Mouse (Mus musculus): ENCODE measurements at regions not wholly inside any gene's neighbourhood (a gene's known extent, or its start where the extent isn't known, plus 50 kb on each side); places are given as distances from the start of the nearest gene placed in this dataset.

DNA sequence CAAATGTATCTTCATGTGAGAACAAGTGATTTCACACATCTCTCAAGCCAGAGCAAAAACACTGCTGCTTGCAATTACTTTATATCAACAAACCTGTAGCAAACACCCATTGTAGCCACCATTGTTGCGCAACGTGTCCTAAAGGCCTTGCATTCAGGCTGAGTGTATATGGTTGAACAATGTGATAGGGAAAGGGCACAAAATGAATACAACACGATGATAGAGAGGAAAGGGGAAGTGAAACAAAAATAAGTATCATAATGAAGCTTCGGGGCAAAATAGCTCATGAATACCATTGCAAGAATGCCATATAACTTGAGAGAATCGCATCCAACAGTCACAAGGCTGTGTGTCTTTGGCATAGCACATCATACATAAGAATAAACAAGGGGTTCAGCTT, 275.6 kb upstream of the Slc7a11 start:
- no peaks in the 10 kb centered on the region for H3K9me3 ChIP-seq (replicated peaks; ENCODE audit: low read length)
- H3K36me3 ChIP-seq (replicated peaks in 1 of 2; ENCODE audit: control insufficient read depth in 1 of 2, insufficient read depth in 1 of 2, low read length in 1 of 2) = no peaks in the 10 kb centered on the region
- H3K9ac ChIP-seq (ENCODE audit: insufficient read depth, low read depth) = no peak overlapping the region
- DNase-seq (ENCODE audit: extremely low read depth) = peak; percentile 27
- no peaks in the 10 kb centered on the region for H3K79me2 ChIP-seq (replicated peaks; ENCODE audit: control insufficient read depth, extremely low read depth, insufficient read depth, poor library complexity, severe bottlenecking)
- no peaks in the 10 kb centered on the region for H3K27me3 ChIP-seq (replicated peaks)
- in situ Hi-C loops (cut with MboI; ENCODE audit: low pct_ligation_motif_present, low pct_unique_long_range_greater_than_20kb, low sequenced_read_pairs) (no loop called here), dilution Hi-C loops (cut with MboI; ENCODE audit: extremely low pct_ligation_motif_present, extremely low pct_unique_long_range_greater_than_20kb, low sequenced_read_pairs) (no loop called here)
- TF ChIP-seq MAFK (IDR thresholded peaks at IDR 0.05; ENCODE audit: insufficient replicate concordance, low read length) = no peak
- no peak for TF ChIP-seq RCOR1 (conservative IDR thresholded peaks at IDR 0.05; ENCODE audit: low read depth, low read length)
- no peak for TF ChIP-seq MAX (IDR thresholded peaks at IDR 0.05; ENCODE audit: low read length)
- TF ChIP-seq NRF1 (IDR thresholded peaks at IDR 0.05; ENCODE audit: low read depth, low read length) = no peak
- no peak for TF ChIP-seq ETS1 (conservative IDR thresholded peaks at IDR 0.05; ENCODE audit: low read depth, low read length)
- TF ChIP-seq MYC (IDR thresholded peaks at IDR 0.05; ENCODE audit: low read depth, low read length) = no peak
- no peak for TF ChIP-seq ELF1 (IDR thresholded peaks at IDR 0.05; ENCODE audit: low read depth, low read length)
- no peak for TF ChIP-seq KAT2A (IDR thresholded peaks at IDR 0.05; ENCODE audit: insufficient replicate concordance, low read length)
- no peak for TF ChIP-seq ZC3H11A (IDR thresholded peaks at IDR 0.05; ENCODE audit: low read depth, low read length)
- TF ChIP-seq CTCF (conservative IDR thresholded peaks at IDR 0.05 in 1 of 2, IDR thresholded peaks at IDR 0.05 in 1 of 2; ENCODE audit: low read depth in 2 of 2, low read length in 2 of 2) = no peak
- no peak for TF ChIP-seq MAZ (IDR thresholded peaks at IDR 0.05; ENCODE audit: low read depth, low read length)
- TF ChIP-seq JUND (conservative IDR thresholded peaks at IDR 0.05; ENCODE audit: low read depth, low read length) = no peak
- TF ChIP-seq USF2 (conservative IDR thresholded peaks at IDR 0.05; ENCODE audit: low read depth, low read length) = no peak
- TF ChIP-seq IRF4 (IDR thresholded peaks at IDR 0.05; ENCODE audit: low read depth, low read length) = no peak
- no peak overlapping the region for H3K4me3 ChIP-seq (replicated peaks in 1 of 3; ENCODE audit: low read depth in 2 of 3, low read length in 2 of 3, poor library complexity in 1 of 3)
- H3K4me1 ChIP-seq (ENCODE audit: control insufficient read depth in 1 of 2, insufficient read depth in 2 of 2) = peaks cover 0 to 14% of the 10 kb centered on the region in 2 experiments; a peak in 2 of 4 replicates
- no peak overlapping the region for H3K27ac ChIP-seq (ENCODE audit: insufficient read depth, low read depth)
- H3K4me2 ChIP-seq (ENCODE audit: insufficient read depth, low read depth, poor library complexity, severe bottlenecking) = no peak overlapping the region

DNA sequence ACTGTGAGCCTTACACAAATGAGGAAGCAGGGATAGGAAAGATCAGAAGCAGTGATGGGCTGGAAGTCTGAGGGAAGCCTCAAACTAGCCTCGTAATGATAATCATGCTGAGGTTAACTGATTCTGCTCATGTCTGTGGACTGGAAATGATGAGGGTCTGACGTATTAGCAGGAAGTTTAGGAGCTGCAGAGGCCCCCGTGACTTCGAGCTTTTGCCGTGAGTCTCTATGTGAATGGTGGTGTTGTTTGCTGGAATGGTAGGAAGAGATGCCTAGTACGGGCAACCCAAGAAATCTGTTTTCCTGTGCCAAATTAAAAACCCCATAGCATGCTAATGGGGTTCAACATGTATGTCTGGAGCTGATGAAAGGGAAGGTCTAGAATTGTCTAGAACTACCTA, 270.0 kb upstream of the Slc7a11 start:
- no peak overlapping the region for H3K4me3 ChIP-seq (replicated peaks in 1 of 3; ENCODE audit: low read depth in 2 of 3, low read length in 2 of 3, poor library complexity in 1 of 3)
- H3K4me2 ChIP-seq (ENCODE audit: insufficient read depth, low read depth, poor library complexity, severe bottlenecking) = no peak overlapping the region
- dilution Hi-C loops (cut with MboI; ENCODE audit: extremely low pct_ligation_motif_present, extremely low pct_unique_long_range_greater_than_20kb, low sequenced_read_pairs) (no loop called here), in situ Hi-C loops (cut with MboI; ENCODE audit: low pct_ligation_motif_present, low pct_unique_long_range_greater_than_20kb, low sequenced_read_pairs) (no loop called here)
- no peak for DNase-seq (ENCODE audit: extremely low read depth)
- TF ChIP-seq EP300 (IDR thresholded peaks at IDR 0.05; ENCODE audit: low read length) (no peak), TBP (conservative IDR thresholded peaks at IDR 0.05; ENCODE audit: low read depth, low read length) (no peak), CHD2 (IDR thresholded peaks at IDR 0.05; ENCODE audit: low read length) (no peak), NRF1 (IDR thresholded peaks at IDR 0.05; ENCODE audit: low read depth, low read length) (no peak), SIN3A (IDR thresholded peaks at IDR 0.05; ENCODE audit: low read length) (no peak), JUN (IDR thresholded peaks at IDR 0.05; ENCODE audit: insufficient read depth, low read depth, low read length) (no peak), ETS1 (conservative IDR thresholded peaks at IDR 0.05; ENCODE audit: low read depth, low read length) (no peak), RAD21 (IDR thresholded peaks at IDR 0.05; ENCODE audit: low read depth, low read length) (no peak), MEF2A (IDR thresholded peaks at IDR 0.05; ENCODE audit: borderline replicate concordance, low read depth, low read length) (no peak), USF1 (IDR thresholded peaks at IDR 0.05; ENCODE audit: low read depth, low read length) (no peak), POLR2AphosphoS2 (IDR thresholded peaks at IDR 0.05; ENCODE audit: low read depth, low read length) (no peak), ELF1 (IDR thresholded peaks at IDR 0.05; ENCODE audit: low read depth, low read length) (no peak)
- H3K36me3 ChIP-seq (replicated peaks in 1 of 2; ENCODE audit: control insufficient read depth in 1 of 2, insufficient read depth in 1 of 2, low read length in 1 of 2) = no peaks in the 10 kb centered on the region
- H3K79me2 ChIP-seq (replicated peaks; ENCODE audit: control insufficient read depth, extremely low read depth, insufficient read depth, poor library complexity, severe bottlenecking) = no peaks in the 10 kb centered on the region
- no peak overlapping the region for H3K27ac ChIP-seq (ENCODE audit: insufficient read depth, low read depth)
- no peak overlapping the region for H3K9ac ChIP-seq (ENCODE audit: insufficient read depth, low read depth)
- 0 out of 4 replicates have a peak, but pooled peaks cover 0 to 5% of the 10 kb centered on the region in 2 experiments for H3K4me1 ChIP-seq (ENCODE audit: control insufficient read depth in 1 of 2, insufficient read depth in 2 of 2)
- no peaks in the 10 kb centered on the region for H3K27me3 ChIP-seq (replicated peaks)
- H3K9me3 ChIP-seq (replicated peaks; ENCODE audit: low read length) = no peaks in the 10 kb centered on the region
